Mouse (Mus musculus): ENCODE data around the gene Dars2. TPM values are rescaled to one million over a fixed set of nuclear protein-coding genes. Genes with fewer than 3 reads are reported as not detected.

Gene Dars2
- polyA plus RNA-seq, 1 experiment from 2014 or later: 68.3 TPM

- Histone ChIP-seq H3K27ac (ENCODE audit: low read depth, low read length) (no peak overlapping the region), H3K4me3 (ENCODE audit: low read depth, low read length) (no peak overlapping the region)
- 87% methylated on average over 2 of the region's 2 CpGs for WGBS
Measured at GRCm38 (mm10) chr1:161008038-161008437, 62.4 kb downstream of the Dars2 start.

GRCm38 (mm10) chr1:161006471-161006870, 64.0 kb downstream of the Dars2 start:
- WGBS: 86% methylated on average over 5 of the region's 5 CpGs
- no peak overlapping the region for H3K9ac ChIP-seq (ENCODE audit: low read depth, low read length)
- H3K4me1 ChIP-seq (replicated peaks; ENCODE audit: control insufficient read depth, insufficient read depth, low read length): no peaks in the 10 kb centered on the region
- DNase-seq (ENCODE audit: low spot score): no peak
- no peaks in the 10 kb centered on the region for H3K27me3 ChIP-seq (replicated peaks; ENCODE audit: control insufficient read depth, insufficient read depth, low read length)
- H3K9me3 ChIP-seq (ENCODE audit: control insufficient read depth, low read length): no peaks in the 10 kb centered on the region
- H3K27ac ChIP-seq (ENCODE audit: low read depth, low read length): no peak overlapping the region
- H3K4me3 ChIP-seq (ENCODE audit: low read depth, low read length): no peak overlapping the region
- ATAC-seq (replicated peaks; ENCODE audit: low FRiP score): no peak
- no peak overlapping the region for H3K4me2 ChIP-seq
- no peaks in the 10 kb centered on the region for H3K36me3 ChIP-seq (ENCODE audit: control insufficient read depth, insufficient read depth, low read length)

More at GRCm38 (mm10) chr1:161008038-161008437, 62.4 kb downstream of the Dars2 start:
- H3K9ac ChIP-seq (ENCODE audit: low read depth, low read length): no peak overlapping the region
- no peaks in the 10 kb centered on the region for H3K36me3 ChIP-seq (ENCODE audit: control insufficient read depth, insufficient read depth, low read length)
- no peaks in the 10 kb centered on the region for H3K4me1 ChIP-seq (replicated peaks; ENCODE audit: control insufficient read depth, insufficient read depth, low read length)
- DNase-seq (ENCODE audit: low spot score) (no peak), ATAC-seq (replicated peaks; ENCODE audit: low FRiP score) (no peak)
- H3K27me3 ChIP-seq (replicated peaks; ENCODE audit: control insufficient read depth, insufficient read depth, low read length): no peaks in the 10 kb centered on the region
- H3K9me3 ChIP-seq (ENCODE audit: control insufficient read depth, low read length): no peaks in the 10 kb centered on the region
- H3K4me2 ChIP-seq: no peak overlapping the region

DNA sequence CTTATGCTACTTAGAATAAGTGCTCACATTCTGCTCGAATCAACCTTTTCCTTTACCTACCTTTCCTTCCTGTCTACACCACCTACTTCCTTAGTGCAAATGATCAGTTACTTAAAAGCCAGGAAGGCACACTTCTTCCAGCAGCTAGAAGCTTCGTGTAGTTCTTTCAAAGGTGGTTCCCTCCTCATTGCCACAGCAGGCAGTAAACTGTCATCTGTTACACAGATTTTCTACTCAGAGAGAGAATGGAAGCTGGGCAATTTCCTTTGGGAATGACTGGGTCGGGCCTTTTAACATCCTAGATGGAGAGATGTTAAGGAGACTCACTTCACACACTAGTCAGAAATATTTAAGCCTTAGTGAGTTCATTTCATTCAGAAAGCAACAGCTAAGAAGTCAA, 64.9 kb downstream of the Dars2 start:
- no peak overlapping the region for H3K9ac ChIP-seq (ENCODE audit: low read depth, low read length)
- no peak overlapping the region for H3K27ac ChIP-seq (ENCODE audit: low read depth, low read length)
- H3K4me3 ChIP-seq (ENCODE audit: low read depth, low read length): no peak overlapping the region
- DNase-seq (ENCODE audit: low spot score) (no peak), ATAC-seq (replicated peaks; ENCODE audit: low FRiP score) (no peak)
- no peaks in the 10 kb centered on the region for H3K4me1 ChIP-seq (replicated peaks; ENCODE audit: control insufficient read depth, insufficient read depth, low read length)
- 53% methylated on average over 3 of the region's 3 CpGs for WGBS
- no peak overlapping the region for H3K4me2 ChIP-seq
- H3K27me3 ChIP-seq (replicated peaks; ENCODE audit: control insufficient read depth, insufficient read depth, low read length): no peaks in the 10 kb centered on the region
- no peaks in the 10 kb centered on the region for H3K9me3 ChIP-seq (ENCODE audit: control insufficient read depth, low read length)
- no peaks in the 10 kb centered on the region for H3K36me3 ChIP-seq (ENCODE audit: control insufficient read depth, insufficient read depth, low read length)

- Histone ChIP-seq H3K4me2 (no peak overlapping the region), H3K27ac (ENCODE audit: low read depth, low read length) (no peak overlapping the region), H3K9ac (ENCODE audit: low read depth, low read length) (no peak overlapping the region), H3K36me3 (ENCODE audit: control insufficient read depth, insufficient read depth, low read length) (no peaks in the 10 kb centered on the region), H3K4me1 (replicated peaks; ENCODE audit: control insufficient read depth, insufficient read depth, low read length) (no peaks in the 10 kb centered on the region), H3K9me3 (ENCODE audit: control insufficient read depth, low read length) (no peaks in the 10 kb centered on the region), H3K4me3 (ENCODE audit: low read depth, low read length) (no peak overlapping the region), H3K27me3 (replicated peaks; ENCODE audit: control insufficient read depth, insufficient read depth, low read length) (no peaks in the 10 kb centered on the region)
- ATAC-seq (replicated peaks; ENCODE audit: low FRiP score) (no peak), DNase-seq (ENCODE audit: low spot score) (no peak)
- WGBS: 75% methylated on average over 4 of the region's 4 CpGs
Measured at GRCm38 (mm10) chr1:161004942-161005341, 65.5 kb downstream of the Dars2 start.

DNA sequence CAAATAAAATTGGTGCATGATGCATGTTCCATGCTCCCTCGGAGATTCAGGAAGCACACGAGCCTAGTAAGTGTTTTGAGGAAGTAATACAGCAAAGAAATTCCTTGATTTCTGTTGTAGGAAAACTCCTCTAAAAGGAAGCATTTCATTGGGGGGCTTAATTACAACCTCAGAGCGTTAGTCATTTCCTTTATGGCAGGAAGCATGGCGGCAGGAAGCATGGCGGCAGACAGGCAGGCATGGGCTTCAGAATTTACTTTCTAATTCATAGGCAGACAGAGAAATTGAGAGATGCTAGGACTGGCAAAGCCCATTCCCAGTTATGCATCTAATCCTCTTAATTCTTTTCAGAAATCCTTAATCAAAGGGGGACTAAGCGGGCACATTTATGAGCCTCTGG, 76.6 kb downstream of the Dars2 start:
- no peaks in the 10 kb centered on the region for H3K27me3 ChIP-seq (replicated peaks; ENCODE audit: control insufficient read depth, insufficient read depth, low read length)
- ATAC-seq (replicated peaks; ENCODE audit: low FRiP score) (no peak), DNase-seq (ENCODE audit: low spot score) (no peak)
- WGBS: 73% methylated on average over 6 of the region's 6 CpGs
- no peak overlapping the region for H3K27ac ChIP-seq (ENCODE audit: low read depth, low read length)
- no peaks in the 10 kb centered on the region for H3K4me1 ChIP-seq (replicated peaks; ENCODE audit: control insufficient read depth, insufficient read depth, low read length)
- no peak overlapping the region for H3K4me2 ChIP-seq
- H3K9ac ChIP-seq (ENCODE audit: low read depth, low read length): no peak overlapping the region
- H3K36me3 ChIP-seq (ENCODE audit: control insufficient read depth, insufficient read depth, low read length): peaks cover 4% of the 10 kb centered on the region; the same call in 1 of the 2 replicates
- no peaks in the 10 kb centered on the region for H3K9me3 ChIP-seq (ENCODE audit: control insufficient read depth, low read length)
- H3K4me3 ChIP-seq (ENCODE audit: low read depth, low read length): no peak overlapping the region

Other genes starting within 250 kb of the Dars2 start
- gene Rc3h1, start 164.2 kb downstream of the Dars2 start, polyA plus RNA-seq (2014; fragmentation: Nextera tagmentation; extraction: Ambion mirVana): 5.6 and 5.9 TPM in 2 replicates
- 209 and 215 TPM in 2 replicates for gene Serpinc1, start 92.1 kb downstream of the Dars2 start, polyA plus RNA-seq (2014; fragmentation: Nextera tagmentation; extraction: Ambion mirVana)
- 3.4 and 4.8 TPM in 2 replicates for gene Zbtb37, start 35.8 kb downstream of the Dars2 start, polyA plus RNA-seq (2014; fragmentation: Nextera tagmentation; extraction: Ambion mirVana)
- 34.7 and 39.0 TPM in 2 replicates for gene Cenpl, start 55 bp upstream of the Dars2 start, polyA plus RNA-seq (2014; fragmentation: Nextera tagmentation; extraction: Ambion mirVana)
- 14.6 and 16.0 TPM in 2 replicates for gene Klhl20, start 60.9 kb upstream of the Dars2 start, polyA plus RNA-seq (2014; fragmentation: Nextera tagmentation; extraction: Ambion mirVana)
- gene Ankrd45, start 72.0 kb upstream of the Dars2 start, polyA plus RNA-seq (2014; fragmentation: Nextera tagmentation; extraction: Ambion mirVana): 0.53 and 0.74 TPM in 2 replicates
- gene Tex50, start 88.7 kb upstream of the Dars2 start, polyA plus RNA-seq (2014; fragmentation: Nextera tagmentation; extraction: Ambion mirVana): not detected in 2 replicates
- 744 and 826 TPM in 2 replicates for gene Prdx6, start 180.6 kb upstream of the Dars2 start, polyA plus RNA-seq (2014; fragmentation: Nextera tagmentation; extraction: Ambion mirVana)

All from liver, embryonic 11.5 days (tissue).